Mouse (Mus musculus) erythroblast, embryonic 14.5 days (primary cell): Measurements from ENCODE around the gene Otc.

ENCODE experiments used
- GATA1 ChIP-seq: IDR thresholded peaks from 2 replicates; pipeline ENCODE4 v1.6.1; 2012; ENCODE audit warnings: low read length, inconsistent platforms, mixed read lengths
- TAL1 ChIP-seq: IDR thresholded peaks from 3 replicates; pipeline ENCODE4 v1.6.1; 2012; ENCODE audit warnings: low read length, inconsistent platforms, mixed read lengths

- TF ChIP-seq GATA1 (no peak), TAL1 (no peak)
These were observed 12.6 kb upstream of the Otc start for GRCm38 (mm10) chrX:10239515-10239914.
